Mouse (Mus musculus) hindbrain, embryonic 13.5 days (tissue): ENCODE results near the gene Ccin. TPM values are rescaled to one million over a fixed set of nuclear protein-coding genes. Genes with fewer than 3 reads are reported as not detected.
A peak's percentile ranks its signal among the peaks of the same experiment; 100 is the strongest.

Experiments
- ATAC-seq: fragments of 200-750 bp; cut with Nextera tagmentation; 2 replicates; pipeline ENCODE4 v1.8.0; 2017; ENCODE audit warnings: moderate TSS enrichment; ENCODE audit not compliant: low FRiP score
- H3K27ac ChIP-seq: fragments of 300-500 bp; sonication (generic); 2 replicates; pipeline ENCODE4 v1.5.1; 2015; ENCODE audit warnings: inconsistent platforms, mild to moderate bottlenecking, moderate library complexity
- H3K27me3 ChIP-seq: fragments of 300-500 bp; sonication (generic); 2 replicates; pipeline ENCODE4 v1.6.1; 2015; ENCODE audit warnings: mild to moderate bottlenecking, inconsistent platforms
- H3K36me3 ChIP-seq: fragments of 300-500 bp; sonication (generic); 2 replicates; pipeline ENCODE4 v1.6.1; 2015; ENCODE audit warnings: mild to moderate bottlenecking, inconsistent platforms
- H3K4me1 ChIP-seq: fragments of 300-500 bp; sonication (generic); replicated peaks from 2 replicates; pipeline ENCODE4 v1.6.1; 2015; ENCODE audit warnings: inconsistent platforms
- H3K4me2 ChIP-seq: fragments of 300-500 bp; sonication (generic); 2 replicates; pipeline ENCODE4 v1.6.1; 2015; ENCODE audit warnings: inconsistent platforms, mild to moderate bottlenecking, moderate library complexity
- H3K4me3 ChIP-seq: fragments of 300-500 bp; sonication (generic); 2 replicates; pipeline ENCODE4 v1.5.1; 2015; ENCODE audit warnings: mild to moderate bottlenecking, inconsistent platforms
- H3K9ac ChIP-seq: fragments of 300-500 bp; sonication (generic); 2 replicates; pipeline ENCODE4 v1.6.1; 2015; ENCODE audit warnings: mild to moderate bottlenecking, inconsistent platforms
- H3K9me3 ChIP-seq: fragments of 300-500 bp; sonication (generic); 2 replicates; pipeline ENCODE4 v1.6.1; 2016; ENCODE audit warnings: inconsistent platforms
- WGBS: fragments of 180-500 bp; shearing (Covaris S2); methylation state at CpG from one replicate; pipeline ENCODE4 v1.1.7; 2015; 5-methylcytosine and 5-hydroxymethylcytosine counted together
- polyA plus RNA-seq: library from polyadenylated mRNA; unstranded; fragments of >200 nt; fragmentation: Nextera tagmentation; extraction: Ambion mirVana; gene quantifications from 2 replicates; pipeline ENCODE4 v1.2.1, GENCODE M21; 2015

Ccin gene
- polyA plus RNA-seq, 1 experiment from 2014 or later = not detected

- Histone ChIP-seq H3K27ac (peak overlapping the region; percentile 72), H3K4me2 (no peak overlapping the region), H3K9ac (no peak overlapping the region), H3K9me3 (no peaks in the 10 kb centered on the region), H3K4me1 (peaks cover 19% of the 10 kb centered on the region), H3K4me3 (no peak overlapping the region), H3K36me3 (0 out of 2 replicates have a peak, but pooled peaks cover 5% of the 10 kb centered on the region), H3K27me3 (no peaks in the 10 kb centered on the region)
- WGBS = 24% methylated on average over 17 of the region's 17 CpGs
- no peak for ATAC-seq
Observed at GRCm38 (mm10) chr4:43978521-43979443, 4.5 kb upstream of the Ccin start.

GRCm38 (mm10) chr4:43979746-43980145 is 3.5 kb upstream of the Ccin start:
- H3K4me1 ChIP-seq = peaks cover 19% of the 10 kb centered on the region
- H3K4me2 ChIP-seq = no peak overlapping the region

GRCm38 (mm10) chr4:43980236-43980635 is 3.0 kb upstream of the Ccin start:
- Histone ChIP-seq H3K9me3 (no peaks in the 10 kb centered on the region), H3K9ac (no peak overlapping the region), H3K27ac (no peak overlapping the region), H3K4me2 (no peak overlapping the region), H3K4me1 (peaks cover 19% of the 10 kb centered on the region), H3K36me3 (0 out of 2 replicates have a peak, but pooled peaks cover 5% of the 10 kb centered on the region), H3K4me3 (no peak overlapping the region), H3K27me3 (no peaks in the 10 kb centered on the region)
- ATAC-seq = no peak
- WGBS = 86% methylated on average over 4 of the region's 4 CpGs

More at GRCm38 (mm10) chr4:43979746-43980145, 3.5 kb upstream of the Ccin start:
- Histone ChIP-seq H3K27me3 (no peaks in the 10 kb centered on the region), H3K4me3 (no peak overlapping the region), H3K9ac (no peak overlapping the region), H3K9me3 (no peaks in the 10 kb centered on the region), H3K36me3 (0 out of 2 replicates have a peak, but pooled peaks cover 5% of the 10 kb centered on the region), H3K27ac (no peak overlapping the region)
- 57% methylated on average over 3 of the region's 3 CpGs for WGBS
- ATAC-seq = no peak

- H3K9ac ChIP-seq = no peak overlapping the region
- ATAC-seq = no peak
- H3K4me1 ChIP-seq = peaks cover 19% of the 10 kb centered on the region
- H3K27ac ChIP-seq = no peak overlapping the region
- no peak overlapping the region for H3K4me2 ChIP-seq
- H3K9me3 ChIP-seq = no peaks in the 10 kb centered on the region
- H3K36me3 ChIP-seq = 0 out of 2 replicates have a peak, but pooled peaks cover 5% of the 10 kb centered on the region
- H3K27me3 ChIP-seq = no peaks in the 10 kb centered on the region
- 92% methylated on average over 6 of the region's 6 CpGs for WGBS
- H3K4me3 ChIP-seq = no peak overlapping the region
Observed at GRCm38 (mm10) chr4:43980846-43981245, 2.4 kb upstream of the Ccin start.

- H3K27me3 ChIP-seq = no peaks in the 10 kb centered on the region
- H3K9me3 ChIP-seq = no peaks in the 10 kb centered on the region
- ATAC-seq = no peak
- 88% methylated on average over 7 of the region's 7 CpGs for WGBS
- no peak overlapping the region for H3K9ac ChIP-seq
- H3K4me3 ChIP-seq = no peak overlapping the region
- no peak overlapping the region for H3K4me2 ChIP-seq
- H3K36me3 ChIP-seq = 0 out of 2 replicates have a peak, but pooled peaks cover 5% of the 10 kb centered on the region
- no peak overlapping the region for H3K27ac ChIP-seq
- H3K4me1 ChIP-seq = peaks cover 19% of the 10 kb centered on the region
Observed at GRCm38 (mm10) chr4:43981251-43981650, 2.0 kb upstream of the Ccin start.

- no peaks in the 10 kb centered on the region for H3K9me3 ChIP-seq
- peak overlapping the region; percentile 62 for H3K9ac ChIP-seq
- H3K27ac ChIP-seq = no peak overlapping the region; the same call in 1 of the 2 replicates
- ATAC-seq = peak; percentile 95
- H3K4me3 ChIP-seq = peak overlapping the region; percentile 31
- no peaks in the 10 kb centered on the region for H3K27me3 ChIP-seq
- peaks cover 19% of the 10 kb centered on the region for H3K4me1 ChIP-seq
- H3K36me3 ChIP-seq = 0 out of 2 replicates have a peak, but pooled peaks cover 4% of the 10 kb centered on the region
- H3K4me2 ChIP-seq = peak overlapping the region; percentile 55
- WGBS = 2% methylated on average over 24 of the region's 24 CpGs
Observed at GRCm38 (mm10) chr4:43982053-43982732, 1.1 kb upstream of the Ccin start.

- H3K27ac ChIP-seq = no peak overlapping the region
- H3K27me3 ChIP-seq = no peaks in the 10 kb centered on the region
- no peaks in the 10 kb centered on the region for H3K36me3 ChIP-seq
- peaks cover 11% of the 10 kb centered on the region for H3K4me1 ChIP-seq
- no peak overlapping the region for H3K4me3 ChIP-seq
- ATAC-seq = no peak
- no peak overlapping the region for H3K9ac ChIP-seq
- H3K4me2 ChIP-seq = no peak overlapping the region
- no peaks in the 10 kb centered on the region for H3K9me3 ChIP-seq
- WGBS = 90% methylated on average over 22 of the region's 22 CpGs
Observed at GRCm38 (mm10) chr4:43983756-43984155, 473 bp downstream of the Ccin start.

- Histone ChIP-seq H3K36me3 (no peaks in the 10 kb centered on the region), H3K27ac (no peak overlapping the region), H3K9ac (no peak overlapping the region), H3K9me3 (no peaks in the 10 kb centered on the region), H3K4me3 (no peak overlapping the region), H3K4me1 (peaks cover 5% of the 10 kb centered on the region), H3K4me2 (no peak overlapping the region), H3K27me3 (no peaks in the 10 kb centered on the region)
- 92% methylated on average over 19 of the region's 19 CpGs for WGBS
- no peak for ATAC-seq
Observed at GRCm38 (mm10) chr4:43984326-43984725, 1.0 kb downstream of the Ccin start.

GRCm38 (mm10) chr4:43988976-43989375 is 5.7 kb downstream of the Ccin start:
- H3K9ac ChIP-seq = no peak overlapping the region
- no peaks in the 10 kb centered on the region for H3K4me1 ChIP-seq
- H3K27ac ChIP-seq = no peak overlapping the region
- H3K4me3 ChIP-seq = no peak overlapping the region
- no peak for ATAC-seq
- H3K36me3 ChIP-seq = no peaks in the 10 kb centered on the region
- H3K27me3 ChIP-seq = no peaks in the 10 kb centered on the region
- H3K4me2 ChIP-seq = no peak overlapping the region
- no peaks in the 10 kb centered on the region for H3K9me3 ChIP-seq
- WGBS = 84% methylated on average over 3 of the region's 3 CpGs

- Histone ChIP-seq H3K9me3 (no peaks in the 10 kb centered on the region), H3K4me3 (no peak overlapping the region), H3K27me3 (no peaks in the 10 kb centered on the region), H3K9ac (no peak overlapping the region), H3K36me3 (no peaks in the 10 kb centered on the region), H3K4me1 (no peaks in the 10 kb centered on the region), H3K4me2 (no peak overlapping the region), H3K27ac (no peak overlapping the region)
- ATAC-seq = no peak
- WGBS = 90% methylated on average over 11 of the region's 11 CpGs
Observed at GRCm38 (mm10) chr4:43993072-43993471, 9.8 kb downstream of the Ccin start.

- no peaks in the 10 kb centered on the region for H3K9me3 ChIP-seq
- H3K36me3 ChIP-seq = no peaks in the 10 kb centered on the region
- no peak for ATAC-seq
- no peak overlapping the region for H3K9ac ChIP-seq
- no peaks in the 10 kb centered on the region for H3K27me3 ChIP-seq
- 73% methylated on average over 2 of the region's 2 CpGs for WGBS
- no peak overlapping the region for H3K4me2 ChIP-seq
- H3K4me3 ChIP-seq = no peak overlapping the region
- H3K4me1 ChIP-seq = no peaks in the 10 kb centered on the region
- H3K27ac ChIP-seq = no peak overlapping the region
Observed at GRCm38 (mm10) chr4:43994342-43994741, 11.1 kb downstream of the Ccin start.

GRCm38 (mm10) chr4:44003622-44004021 is 20.3 kb downstream of the Ccin start:
- Histone ChIP-seq H3K9me3 (no peaks in the 10 kb centered on the region), H3K4me3 (no peak overlapping the region)
- WGBS = 88% methylated on average over 6 of the region's 6 CpGs

More at GRCm38 (mm10) chr4:44003622-44004021, 20.3 kb downstream of the Ccin start:
- Histone ChIP-seq H3K9ac (no peak overlapping the region), H3K36me3 (no peaks in the 10 kb centered on the region), H3K4me1 (no peaks in the 10 kb centered on the region), H3K27me3 (no peaks in the 10 kb centered on the region), H3K4me2 (no peak overlapping the region), H3K27ac (no peak overlapping the region)
- ATAC-seq = no peak
